Mouse (Mus musculus): Measurements from ENCODE around the gene Dnah14.

DNA sequence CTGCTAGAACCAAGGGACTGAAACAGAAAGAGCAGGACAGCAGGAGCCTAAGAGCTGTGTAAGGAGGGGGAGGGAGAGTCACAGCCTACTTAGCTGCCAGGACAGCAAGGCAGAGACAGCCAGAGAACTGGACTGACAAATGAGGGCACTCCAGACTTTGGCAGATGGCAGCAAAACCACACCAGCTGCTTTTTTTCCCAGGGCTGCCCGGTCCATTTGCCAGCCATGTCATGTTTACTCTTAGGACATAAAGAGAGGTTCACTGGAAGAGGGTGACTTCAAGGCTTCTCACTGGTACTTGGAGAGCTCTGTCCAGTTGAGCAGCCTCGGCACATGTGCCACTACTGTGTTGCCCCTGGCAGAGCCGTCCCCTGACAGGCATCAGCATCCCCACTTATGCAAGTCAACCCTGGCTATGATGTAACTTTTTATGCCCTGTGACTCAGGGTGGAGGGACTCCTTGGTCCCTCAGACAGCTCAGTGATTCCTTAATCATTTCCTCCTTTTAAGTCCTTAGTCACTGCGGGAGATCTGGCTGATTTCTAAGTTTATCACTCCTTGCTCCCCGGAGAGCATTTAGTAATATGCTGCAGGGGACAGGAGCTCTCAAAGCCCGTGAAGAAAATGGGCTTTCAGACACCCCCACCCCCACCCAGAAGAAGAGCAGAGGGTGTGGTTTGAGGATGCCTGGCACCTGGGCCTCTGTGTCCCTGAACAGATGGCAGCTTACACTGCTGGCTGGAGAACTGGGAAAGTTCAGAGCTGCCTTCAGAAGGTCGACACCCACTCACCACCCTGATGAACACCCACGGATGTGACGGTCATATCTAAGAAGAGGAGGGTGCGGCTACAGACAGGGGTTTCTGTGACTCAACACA is 23.6 kb upstream of the Dnah14 start:
- TF ChIP-seq CTCF (conservative IDR thresholded peaks at IDR 0.05; ENCODE audit: low read length) (no peak), NANOG (IDR thresholded peaks at IDR 0.05; ENCODE audit: borderline replicate concordance, low read length) (no peak), POU5F1 (IDR thresholded peaks at IDR 0.05; ENCODE audit: borderline replicate concordance, low read length) (no peak)

Data from E14TG2a.4 (cell line).